Mouse (Mus musculus): ENCODE measurements around the gene Gpc5.

Gene Gpc5

GRCm38 (mm10) chr14:115349448-115349847 is 257.4 kb downstream of the Gpc5 start:
- DNase-seq (ENCODE audit: extremely low read depth, low read depth, low spot score) = no peak

- no peak for DNase-seq (ENCODE audit: extremely low read depth, low read depth, low spot score)
These were observed 273.4 kb downstream of the Gpc5 start for GRCm38 (mm10) chr14:115365320-115365935.

GRCm38 (mm10) chr14:115369611-115370167 is 277.7 kb downstream of the Gpc5 start:
- DNase-seq (ENCODE audit: extremely low read depth, low read depth, low spot score) = no peak

- DNase-seq (ENCODE audit: extremely low read depth, low read depth, low spot score) = no peak
These were observed 279.1 kb downstream of the Gpc5 start for GRCm38 (mm10) chr14:115371131-115371530.

- no peak for DNase-seq (ENCODE audit: extremely low read depth, low read depth, low spot score)
These were observed 299.8 kb downstream of the Gpc5 start for GRCm38 (mm10) chr14:115391831-115392230.

- no peak for DNase-seq (ENCODE audit: extremely low read depth, low read depth, low spot score)
These were observed 301.0 kb downstream of the Gpc5 start for GRCm38 (mm10) chr14:115392894-115393524.

- no peak for DNase-seq (ENCODE audit: extremely low read depth, low read depth, low spot score)
These were observed 314.6 kb downstream of the Gpc5 start for GRCm38 (mm10) chr14:115406596-115406995.

- no peak for DNase-seq (ENCODE audit: extremely low read depth, low read depth, low spot score)
These were observed 315.4 kb downstream of the Gpc5 start for GRCm38 (mm10) chr14:115407309-115407930.

GRCm38 (mm10) chr14:115410881-115411280 is 318.9 kb downstream of the Gpc5 start:
- DNase-seq (ENCODE audit: extremely low read depth, low read depth, low spot score) = no peak

- DNase-seq (ENCODE audit: extremely low read depth, low read depth, low spot score) = no peak
These were observed 319.6 kb downstream of the Gpc5 start for GRCm38 (mm10) chr14:115411513-115412174.

- no peak for DNase-seq (ENCODE audit: extremely low read depth, low read depth, low spot score)
These were observed 320.8 kb downstream of the Gpc5 start for GRCm38 (mm10) chr14:115412821-115413220.

- DNase-seq (ENCODE audit: extremely low read depth, low read depth, low spot score) = no peak
These were observed 321.4 kb downstream of the Gpc5 start for GRCm38 (mm10) chr14:115413429-115413828.

GRCm38 (mm10) chr14:115414545-115414944 is 322.5 kb downstream of the Gpc5 start:
- DNase-seq (ENCODE audit: extremely low read depth, low read depth, low spot score) = no peak

GRCm38 (mm10) chr14:115431967-115432366 is 340.0 kb downstream of the Gpc5 start:
- no peak for DNase-seq (ENCODE audit: extremely low read depth, low read depth, low spot score)

GRCm38 (mm10) chr14:115432368-115432767 is 340.4 kb downstream of the Gpc5 start:
- DNase-seq (ENCODE audit: extremely low read depth, low read depth, low spot score) = no peak

- DNase-seq (ENCODE audit: extremely low read depth, low read depth, low spot score) = no peak
These were observed 344.6 kb downstream of the Gpc5 start for GRCm38 (mm10) chr14:115436617-115437016.

GRCm38 (mm10) chr14:115444789-115445770 is 353.1 kb downstream of the Gpc5 start:
- DNase-seq (ENCODE audit: extremely low read depth, low read depth, low spot score) = no peak

- DNase-seq (ENCODE audit: extremely low read depth, low read depth, low spot score) = no peak
These were observed 358.9 kb downstream of the Gpc5 start for GRCm38 (mm10) chr14:115450938-115451337.

GRCm38 (mm10) chr14:115467960-115468359 is 375.9 kb downstream of the Gpc5 start:
- DNase-seq (ENCODE audit: extremely low read depth, low read depth, low spot score) = no peak

GRCm38 (mm10) chr14:115475234-115475633 is 383.2 kb downstream of the Gpc5 start:
- DNase-seq (ENCODE audit: extremely low read depth, low read depth, low spot score) = no peak

Data from fat pad, adult 2 months (tissue).